Mouse (Mus musculus) hindbrain, embryonic 14.5 days (tissue): Measurements from ENCODE around the gene Uri1. TPM values are rescaled to one million over a fixed set of nuclear protein-coding genes. Genes with fewer than 3 reads are reported as not detected.

Source experiments
- ATAC-seq: fragments of 200-750 bp; cut with Nextera tagmentation; 2 replicates; pipeline ENCODE4 v1.8.0; 2017; ENCODE audit warnings: moderate number of reproducible peaks, mild to moderate bottlenecking, moderate TSS enrichment, moderate library complexity; ENCODE audit not compliant: low FRiP score
- DNase-seq: peaks from one replicate; pipeline ENCODE4 v3.0.0-alpha.2; 2015; ENCODE audit warnings: low spot score
- H3K27ac ChIP-seq: fragments of 300-500 bp; sonication (generic); 2 replicates; pipeline ENCODE4 v1.5.1; 2014; ENCODE audit warnings: mild to moderate bottlenecking, moderate library complexity
- H3K27me3 ChIP-seq: fragments of 300-500 bp; sonication (generic); 2 replicates; pipeline ENCODE4 v1.6.1; 2014; ENCODE audit warnings: mild to moderate bottlenecking, low read length, mixed read lengths; ENCODE audit not compliant: control insufficient read depth, insufficient read depth
- H3K36me3 ChIP-seq: fragments of 300-500 bp; sonication (generic); replicated peaks from 2 replicates; pipeline ENCODE4 v1.6.1; 2014; ENCODE audit not compliant: control insufficient read depth, insufficient read depth
- H3K4me1 ChIP-seq: fragments of 300-500 bp; sonication (generic); replicated peaks from 2 replicates; pipeline ENCODE4 v1.6.1; 2014; ENCODE audit warnings: antibody characterized with exemption, low read length, mixed read lengths; ENCODE audit not compliant: control insufficient read depth, insufficient read depth
- H3K4me2 ChIP-seq: fragments of 300-500 bp; sonication (generic); replicated peaks from 2 replicates; pipeline ENCODE4 v1.6.1; 2014; ENCODE audit warnings: mild to moderate bottlenecking, moderate library complexity
- H3K4me3 ChIP-seq: fragments of 300-500 bp; sonication (generic); replicated peaks from 2 replicates; pipeline ENCODE4 v1.5.1; 2014; ENCODE audit warnings: mild to moderate bottlenecking, low read length
- H3K9ac ChIP-seq: fragments of 300-500 bp; sonication (generic); 2 replicates; pipeline ENCODE4 v1.6.1; 2014
- H3K9me3 ChIP-seq: fragments of 300-500 bp; sonication (generic); 2 replicates; pipeline ENCODE4 v1.6.1; 2016; ENCODE audit warnings: low read length; ENCODE audit not compliant: control insufficient read depth
- WGBS: fragments of 180-500 bp; shearing (Covaris S2); extraction: QIAGEN DNeasy Blood & Tissue Kit; methylation state at CpG from one replicate; pipeline ENCODE4 v1.1.7; 2014; 5-methylcytosine and 5-hydroxymethylcytosine counted together
- polyA plus RNA-seq: library from polyadenylated mRNA; unstranded; fragments of >200 nt; fragmentation: Nextera tagmentation; extraction: Ambion mirVana; gene quantifications from 2 replicates; pipeline ENCODE4 v1.2.1, GENCODE M21; 2014

The Uri1 gene
- polyA plus RNA-seq, 1 experiment from 2014 or later: 34.4 TPM

GRCm38 (mm10) chr7:37984866-37985265 is 38.5 kb downstream of the Uri1 start:
- H3K4me2 ChIP-seq: no peak overlapping the region
- H3K9me3 ChIP-seq: no peaks in the 10 kb centered on the region
- no peak overlapping the region for H3K27ac ChIP-seq
- DNase-seq (no peak), ATAC-seq (no peak)
- H3K27me3 ChIP-seq: no peaks in the 10 kb centered on the region
- H3K9ac ChIP-seq: no peak overlapping the region
- WGBS: 91% methylated on average over 5 of the region's 5 CpGs
- H3K36me3 ChIP-seq: peaks cover 7% of the 10 kb centered on the region
- H3K4me1 ChIP-seq: no peaks in the 10 kb centered on the region
- no peak overlapping the region for H3K4me3 ChIP-seq

- WGBS: 38% methylated on average over 6 of the region's 6 CpGs
- no peaks in the 10 kb centered on the region for H3K4me1 ChIP-seq
- peaks cover 7% of the 10 kb centered on the region for H3K36me3 ChIP-seq
- H3K4me2 ChIP-seq: no peak overlapping the region
- no peaks in the 10 kb centered on the region for H3K27me3 ChIP-seq
- no peaks in the 10 kb centered on the region for H3K9me3 ChIP-seq
- ATAC-seq (no peak), DNase-seq (no peak)
- no peak overlapping the region for H3K4me3 ChIP-seq
- H3K9ac ChIP-seq: no peak overlapping the region
- H3K27ac ChIP-seq: no peak overlapping the region
Observed at GRCm38 (mm10) chr7:37983471-37983870, 39.9 kb downstream of the Uri1 start.

GRCm38 (mm10) chr7:37979729-37980128 is 43.6 kb downstream of the Uri1 start:
- Histone ChIP-seq H3K4me2 (no peak overlapping the region), H3K9ac (no peak overlapping the region), H3K36me3 (peaks cover 7% of the 10 kb centered on the region), H3K4me3 (no peak overlapping the region), H3K27me3 (no peaks in the 10 kb centered on the region), H3K4me1 (no peaks in the 10 kb centered on the region), H3K27ac (no peak overlapping the region), H3K9me3 (no peaks in the 10 kb centered on the region)
- no peak for ATAC-seq
- DNase-seq: no peak
- WGBS: 95% methylated on average over 3 of the region's 3 CpGs

GRCm38 (mm10) chr7:37978412-37978811 is 44.9 kb downstream of the Uri1 start:
- DNase-seq (no peak), ATAC-seq (no peak)
- Histone ChIP-seq H3K27ac (no peak overlapping the region), H3K36me3 (peaks cover 7% of the 10 kb centered on the region), H3K4me3 (no peak overlapping the region), H3K9me3 (no peaks in the 10 kb centered on the region), H3K4me2 (no peak overlapping the region), H3K4me1 (no peaks in the 10 kb centered on the region), H3K9ac (no peak overlapping the region), H3K27me3 (no peaks in the 10 kb centered on the region)
- WGBS: 94% methylated on average over 4 of the region's 4 CpGs

GRCm38 (mm10) chr7:37977676-37978075 is 45.7 kb downstream of the Uri1 start:
- Histone ChIP-seq H3K4me1 (no peaks in the 10 kb centered on the region), H3K27me3 (no peaks in the 10 kb centered on the region), H3K27ac (no peak overlapping the region), H3K9me3 (no peaks in the 10 kb centered on the region), H3K9ac (no peak overlapping the region), H3K4me2 (no peak overlapping the region), H3K36me3 (peaks cover 7% of the 10 kb centered on the region), H3K4me3 (no peak overlapping the region)
- 95% methylated on average over 2 of the region's 2 CpGs for WGBS
- ATAC-seq (no peak), DNase-seq (no peak)

GRCm38 (mm10) chr7:37972999-37973555 is 50.3 kb downstream of the Uri1 start:
- no peak overlapping the region for H3K4me3 ChIP-seq
- no peaks in the 10 kb centered on the region for H3K36me3 ChIP-seq
- H3K27me3 ChIP-seq: no peaks in the 10 kb centered on the region
- 89% methylated on average over 2 of the region's 2 CpGs for WGBS
- no peak overlapping the region for H3K9ac ChIP-seq
- no peak overlapping the region for H3K27ac ChIP-seq
- DNase-seq (no peak), ATAC-seq (no peak)
- no peaks in the 10 kb centered on the region for H3K9me3 ChIP-seq
- H3K4me1 ChIP-seq: 0 out of 2 replicates have a peak, but pooled peaks cover 13% of the 10 kb centered on the region
- no peak overlapping the region for H3K4me2 ChIP-seq

- DNase-seq (no peak), ATAC-seq (no peak)
- H3K36me3 ChIP-seq: no peaks in the 10 kb centered on the region
- WGBS: 59% methylated on average over 9 of the region's 9 CpGs
- H3K9ac ChIP-seq: no peak overlapping the region
- H3K27me3 ChIP-seq: no peaks in the 10 kb centered on the region
- no peak overlapping the region for H3K4me2 ChIP-seq
- H3K27ac ChIP-seq: no peak overlapping the region
- 0 out of 2 replicates have a peak, but pooled peaks cover 13% of the 10 kb centered on the region for H3K4me1 ChIP-seq
- no peaks in the 10 kb centered on the region for H3K9me3 ChIP-seq
- no peak overlapping the region for H3K4me3 ChIP-seq
Observed at GRCm38 (mm10) chr7:37972571-37972970, 50.8 kb downstream of the Uri1 start.

- Histone ChIP-seq H3K4me3 (no peak overlapping the region), H3K4me1 (no peaks in the 10 kb centered on the region), H3K9me3 (0 out of 2 replicates have a peak, but pooled peaks cover 1% of the 10 kb centered on the region), H3K27me3 (no peaks in the 10 kb centered on the region), H3K27ac (no peak overlapping the region), H3K36me3 (peaks cover 37% of the 10 kb centered on the region), H3K9ac (no peak overlapping the region), H3K4me2 (no peak overlapping the region)
- ATAC-seq: no peak
- 92% methylated on average over 17 of the region's 17 CpGs for WGBS
- DNase-seq: no peak
Observed at GRCm38 (mm10) chr7:37962326-37962725, 61.0 kb downstream of the Uri1 start.

- Histone ChIP-seq H3K9ac (no peak overlapping the region), H3K36me3 (peaks cover 48% of the 10 kb centered on the region), H3K27me3 (no peaks in the 10 kb centered on the region), H3K4me2 (no peak overlapping the region), H3K4me1 (no peaks in the 10 kb centered on the region), H3K9me3 (0 out of 2 replicates have a peak, but pooled peaks cover 3% of the 10 kb centered on the region), H3K4me3 (no peak overlapping the region), H3K27ac (no peak overlapping the region)
- ATAC-seq: no peak
- WGBS: 91% methylated on average over 11 of the region's 11 CpGs
- DNase-seq: no peak
Observed at GRCm38 (mm10) chr7:37961247-37961646, 62.1 kb downstream of the Uri1 start.

GRCm38 (mm10) chr7:37951841-37952240 is 71.5 kb downstream of the Uri1 start:
- DNase-seq (no peak), ATAC-seq (no peak)
- WGBS: 86% methylated on average over 9 of the region's 9 CpGs
- Histone ChIP-seq H3K9me3 (no peaks in the 10 kb centered on the region), H3K4me2 (no peak overlapping the region), H3K4me3 (no peak overlapping the region), H3K9ac (no peak overlapping the region), H3K4me1 (no peaks in the 10 kb centered on the region), H3K27me3 (no peaks in the 10 kb centered on the region), H3K27ac (no peak overlapping the region), H3K36me3 (0 out of 2 replicates have a peak, but pooled peaks cover 8% of the 10 kb centered on the region)
